Mouse (Mus musculus): ENCODE measurements at regions not wholly inside any gene's neighbourhood (a gene's known extent, or its start where the extent isn't known, plus 50 kb on each side); places are given as distances from the start of the nearest gene placed in this dataset.

GRCm38 (mm10) chr14:46115950-46116349 is 263.3 kb upstream of the Gm15217 start:
- no peak for DNase-seq

- no peak for DNase-seq
These were observed 252.7 kb upstream of the Gm15217 start for GRCm38 (mm10) chr14:46126541-46126940.

DNA sequence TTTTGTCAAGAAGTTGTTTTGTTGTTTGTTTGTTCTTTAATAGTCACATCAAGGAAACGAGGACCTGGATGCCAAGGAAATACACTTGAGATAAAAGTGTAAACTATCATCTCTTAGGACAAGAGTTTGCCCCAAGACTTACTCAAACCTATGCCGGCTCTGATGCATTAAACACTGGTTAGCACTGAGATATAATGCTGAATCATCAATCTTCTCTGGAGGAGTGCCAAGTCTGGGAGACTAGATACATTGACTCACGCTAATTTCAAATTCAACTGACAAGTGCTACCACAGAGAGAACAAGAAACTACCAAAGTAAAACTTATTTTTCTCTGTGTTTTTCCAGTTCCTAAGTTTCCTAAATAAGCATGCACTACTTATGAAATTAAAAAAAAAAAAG is 249.5 kb upstream of the Gm15217 start:
- no peak for DNase-seq

- no peak for DNase-seq
These were observed 235.0 kb upstream of the Gm15217 start for GRCm38 (mm10) chr14:46144175-46144574.

DNA sequence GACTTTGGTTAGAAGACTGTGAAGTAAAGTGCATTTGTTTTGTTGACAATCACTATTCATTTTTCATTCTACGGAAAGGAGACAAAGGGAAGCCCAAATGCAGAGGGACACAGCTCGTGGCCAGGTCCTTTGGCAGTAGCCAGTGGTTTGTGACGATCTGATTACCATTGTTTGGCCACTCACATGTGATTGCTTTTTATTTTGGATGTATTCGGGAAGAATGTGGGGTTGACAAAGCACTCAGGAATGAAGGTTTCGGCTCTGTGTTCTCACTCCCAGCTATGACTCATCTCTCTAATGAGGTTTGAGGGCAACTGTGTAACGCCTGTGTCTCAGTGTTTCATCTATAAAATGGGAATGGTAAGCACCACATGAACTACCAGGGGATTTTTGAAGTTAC is 234.5 kb upstream of the Gm15217 start:
- no peak for DNase-seq

- peak in 1 of 2 experiments; percentile 5 for DNase-seq
These were observed 233.6 kb upstream of the Gm15217 start for GRCm38 (mm10) chr14:46145584-46145983.

- DNase-seq, result peak in 1 of 2 experiments; percentile 10
These were observed 230.0 kb upstream of the Gm15217 start for GRCm38 (mm10) chr14:46149073-46149661.

DNA sequence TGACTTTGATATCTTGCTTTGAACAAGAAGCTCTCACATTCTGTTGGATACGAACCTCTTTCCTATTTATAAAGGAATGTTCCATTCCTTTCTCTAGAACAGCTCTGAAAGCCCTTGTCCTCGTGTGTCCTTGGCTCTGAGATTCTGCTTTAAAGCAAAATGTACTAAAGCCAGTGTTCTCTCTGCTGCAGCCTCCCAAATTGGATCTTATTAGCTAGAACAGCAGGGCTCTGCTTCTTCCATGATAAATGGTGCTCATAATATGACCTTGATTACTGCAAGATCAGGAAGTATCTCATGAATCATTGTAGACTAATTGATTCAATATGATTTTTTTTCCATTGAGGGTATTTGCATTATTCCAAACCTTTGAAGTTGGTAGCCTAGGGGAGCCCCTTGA is 220.5 kb upstream of the Gm15217 start:
- DNase-seq, result no peak

GRCm38 (mm10) chr14:46172181-46172874 is 206.9 kb upstream of the Gm15217 start:
- no peak for DNase-seq

DNA sequence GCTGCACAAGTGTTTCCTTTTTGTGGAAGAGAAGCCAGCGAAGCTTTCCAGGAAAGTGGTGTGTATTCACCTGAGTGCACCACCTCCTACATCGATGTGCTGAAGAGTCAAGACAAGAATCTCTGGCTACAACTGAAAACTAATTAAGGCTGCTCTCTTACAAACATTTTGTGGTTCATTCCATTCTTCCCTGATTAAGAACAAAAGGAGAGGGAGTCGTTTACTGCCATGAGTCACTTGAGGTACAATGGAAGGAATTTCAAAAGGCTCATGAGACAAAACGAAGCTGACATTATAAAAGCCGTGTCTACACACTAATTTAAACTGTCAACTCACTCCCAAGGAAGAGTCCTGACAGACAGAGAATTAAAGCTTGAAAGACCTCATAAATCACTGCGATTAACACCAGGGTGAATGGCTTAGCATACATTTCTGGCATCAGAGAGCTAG is 206.3 kb upstream of the Gm15217 start:
- no peak for DNase-seq

- no peak for DNase-seq
These were observed 204.8 kb upstream of the Gm15217 start for GRCm38 (mm10) chr14:46174386-46174785.

- DNase-seq, result no peak
These were observed 203.7 kb upstream of the Gm15217 start for GRCm38 (mm10) chr14:46175291-46176216.

- DNase-seq, result no peak
These were observed 200.2 kb upstream of the Gm15217 start for GRCm38 (mm10) chr14:46179024-46179423.

GRCm38 (mm10) chr14:46191639-46192399 is 187.4 kb upstream of the Gm15217 start:
- no peak for DNase-seq

GRCm38 (mm10) chr14:46193577-46193976 is 185.6 kb upstream of the Gm15217 start:
- peak in 1 of 2 experiments; percentile 21 for DNase-seq

DNA sequence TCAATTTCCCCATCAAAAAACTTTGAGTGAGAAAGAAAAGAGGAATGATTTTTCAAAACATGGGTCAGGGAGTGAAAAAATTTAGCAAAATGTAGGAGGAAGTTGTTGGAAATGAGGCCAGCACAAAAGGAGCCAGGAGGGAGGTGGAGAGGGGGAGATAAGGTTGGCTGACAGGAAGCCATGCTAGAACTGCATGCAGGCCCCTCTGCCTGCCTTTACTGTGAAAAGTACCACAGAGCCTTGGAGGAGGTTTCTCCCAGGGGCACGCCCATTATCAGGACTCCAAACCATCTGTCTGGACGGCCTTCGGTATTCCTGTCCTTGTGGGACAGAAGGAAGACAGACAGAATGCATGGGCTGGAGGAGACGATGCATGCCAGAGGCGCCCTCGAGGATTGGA is 183.3 kb upstream of the Gm15217 start:
- no peak for DNase-seq

GRCm38 (mm10) chr14:46202818-46203217 is 176.4 kb upstream of the Gm15217 start:
- no peak for DNase-seq

- no peak for DNase-seq
These were observed 158.7 kb upstream of the Gm15217 start for GRCm38 (mm10) chr14:46220483-46220882.

DNA sequence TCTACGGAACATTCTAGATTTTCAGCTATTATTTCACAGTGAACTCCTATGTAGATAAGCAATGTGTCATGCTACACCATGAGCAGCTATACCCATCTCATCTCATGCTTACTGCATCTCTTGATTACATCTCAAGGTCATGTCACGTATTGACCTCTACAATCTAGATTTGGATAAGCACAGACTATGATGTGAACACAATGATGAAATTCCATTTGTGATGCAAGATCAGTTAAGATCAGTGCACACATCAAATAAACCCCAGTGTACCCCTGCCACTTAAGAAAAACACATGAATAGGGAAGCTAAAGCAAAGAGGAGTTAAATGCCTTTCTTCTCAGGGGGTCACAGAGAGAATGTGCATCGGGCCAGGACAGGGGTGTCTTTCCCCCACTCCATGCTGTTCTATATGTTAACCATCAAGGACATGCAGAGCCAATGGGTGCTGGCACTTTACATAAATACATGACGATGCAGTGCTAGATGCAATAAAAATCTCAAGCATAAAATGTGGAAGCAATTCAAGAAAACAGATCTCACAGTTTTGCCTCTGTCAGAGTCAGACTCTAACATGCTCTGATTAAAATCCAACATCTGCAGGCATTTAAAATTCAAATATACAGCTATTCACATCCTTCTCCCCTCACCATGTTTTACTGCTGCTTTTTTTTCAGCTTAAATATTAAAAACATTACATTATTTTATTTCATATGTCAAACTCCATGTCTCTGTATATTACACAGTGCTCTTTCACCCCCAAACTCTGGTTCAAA is 157.1 kb upstream of the Gm15217 start:
- no peak for DNase-seq

DNA sequence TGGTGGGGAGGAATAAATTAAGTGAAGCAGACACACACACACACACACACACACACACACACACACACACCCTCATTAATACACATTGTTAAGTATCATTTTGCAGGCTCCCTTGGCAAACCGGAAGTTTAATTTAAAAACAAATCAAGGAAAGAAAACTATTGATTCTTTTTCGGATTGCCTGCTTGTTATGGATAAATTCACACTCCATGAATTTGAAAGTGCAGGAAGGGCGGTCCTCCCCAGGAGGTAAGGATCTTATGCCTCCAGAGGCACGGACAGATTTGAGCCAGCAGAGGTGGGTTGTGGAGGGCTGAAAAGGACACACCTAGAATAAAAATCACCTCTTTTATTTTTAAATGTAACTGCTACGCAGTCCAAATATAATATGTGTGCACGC is 156.2 kb upstream of the Gm15217 start:
- no peak for DNase-seq

DNA sequence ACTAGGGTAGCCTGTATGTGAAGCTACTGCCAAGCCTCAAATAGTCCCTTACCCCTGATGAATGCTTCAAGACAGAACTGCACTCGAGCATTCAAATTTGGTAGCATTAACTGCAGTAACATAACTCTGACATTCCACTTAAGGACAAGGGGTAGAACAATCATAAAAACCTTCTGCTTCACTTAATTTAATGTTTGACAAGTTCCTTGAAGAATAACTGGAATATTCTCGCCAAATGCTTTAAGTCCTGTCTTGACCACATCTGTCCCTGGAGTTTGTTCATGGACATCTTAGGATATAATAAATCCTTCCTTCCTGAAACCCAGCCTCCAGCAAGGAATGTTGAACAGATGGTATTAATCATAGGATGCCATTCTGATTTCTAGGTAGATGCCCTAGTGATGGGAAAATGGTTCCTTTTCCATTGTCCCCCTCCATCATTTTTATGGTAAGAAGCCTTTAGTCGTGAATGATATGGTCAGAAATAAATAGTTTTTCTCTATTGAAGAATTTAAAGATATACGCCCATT is 154.7 kb upstream of the Gm15217 start:
- DNase-seq, result no peak

All from cerebellum, postnatal 25 days (tissue).